Mouse (Mus musculus) limb, embryonic 15.5 days (tissue): ENCODE results near the gene Pla2r1. TPM values are rescaled to one million over a fixed set of nuclear protein-coding genes. Genes with fewer than 3 reads are reported as not detected.

Experiments
- ATAC-seq: fragments of 200-750 bp; cut with Nextera tagmentation; 2 replicates; pipeline ENCODE4 v1.8.0; 2017; ENCODE audit warnings: low read depth, moderate TSS enrichment; ENCODE audit not compliant: insufficient number of reproducible peaks, low FRiP score, low TSS enrichment
- H3K27ac ChIP-seq: fragments of 300-500 bp; sonication (generic); 2 replicates; pipeline ENCODE4 v1.5.1; 2015; ENCODE audit warnings: moderate library complexity, mild to moderate bottlenecking, inconsistent platforms
- H3K27me3 ChIP-seq: fragments of 300-500 bp; sonication (generic); 2 replicates; pipeline ENCODE4 v1.6.1; 2015; ENCODE audit warnings: inconsistent platforms
- H3K36me3 ChIP-seq: fragments of 300-500 bp; sonication (generic); 2 replicates; pipeline ENCODE4 v1.6.1; 2015; ENCODE audit warnings: inconsistent platforms
- H3K4me1 ChIP-seq: fragments of 300-500 bp; sonication (generic); 2 replicates; pipeline ENCODE4 v1.6.1; 2015; ENCODE audit warnings: inconsistent platforms
- H3K4me2 ChIP-seq: fragments of 300-500 bp; sonication (generic); 2 replicates; pipeline ENCODE4 v1.6.1; 2015; ENCODE audit warnings: mild to moderate bottlenecking, inconsistent platforms
- H3K4me3 ChIP-seq: fragments of 300-500 bp; sonication (generic); 2 replicates; pipeline ENCODE4 v1.5.1; 2015; ENCODE audit warnings: mild to moderate bottlenecking, inconsistent platforms
- H3K9ac ChIP-seq: fragments of 300-500 bp; sonication (generic); 2 replicates; pipeline ENCODE4 v1.6.1; 2015; ENCODE audit warnings: inconsistent platforms
- H3K9me3 ChIP-seq: fragments of 300-500 bp; sonication (generic); 2 replicates; pipeline ENCODE4 v1.6.1; 2016; ENCODE audit warnings: inconsistent platforms
- WGBS: fragments of 180-500 bp; shearing (Covaris S2); methylation state at CpG from one replicate; pipeline ENCODE4 v1.1.7; 2015; 5-methylcytosine and 5-hydroxymethylcytosine counted together
- polyA plus RNA-seq: library from polyadenylated mRNA; unstranded; fragments of >200 nt; fragmentation: Nextera tagmentation; extraction: Ambion mirVana; gene quantifications from 2 replicates; pipeline ENCODE4 v1.2.1, GENCODE M21; 2015

The Pla2r1 gene
- polyA plus RNA-seq, 1 experiment from 2014 or later = 0.87 TPM

GRCm38 (mm10) chr2:60387363-60387762 lies 165.7 kb downstream of the Pla2r1 start:
- no peak for ATAC-seq
- no peak overlapping the region for H3K4me2 ChIP-seq
- 84% methylated on average over 3 of the region's 3 CpGs for WGBS
- H3K4me1 ChIP-seq = peaks cover 11% of the 10 kb centered on the region
- H3K9me3 ChIP-seq = no peaks in the 10 kb centered on the region
- no peaks in the 10 kb centered on the region for H3K36me3 ChIP-seq
- no peak overlapping the region for H3K27ac ChIP-seq
- H3K9ac ChIP-seq = no peak overlapping the region
- H3K4me3 ChIP-seq = no peak overlapping the region
- peaks cover 8% of the 10 kb centered on the region; the same call in 1 of the 2 replicates for H3K27me3 ChIP-seq

GRCm38 (mm10) chr2:60386835-60387234 lies 166.3 kb downstream of the Pla2r1 start:
- no peak overlapping the region for H3K27ac ChIP-seq
- H3K4me2 ChIP-seq = no peak overlapping the region
- H3K9me3 ChIP-seq = no peaks in the 10 kb centered on the region
- WGBS = 75% methylated on average over 2 of the region's 2 CpGs
- H3K36me3 ChIP-seq = no peaks in the 10 kb centered on the region
- no peak for ATAC-seq
- H3K27me3 ChIP-seq = peaks cover 11% of the 10 kb centered on the region; the same call in 1 of the 2 replicates
- H3K4me3 ChIP-seq = no peak overlapping the region
- no peak overlapping the region for H3K9ac ChIP-seq
- peaks cover 11% of the 10 kb centered on the region for H3K4me1 ChIP-seq

DNA sequence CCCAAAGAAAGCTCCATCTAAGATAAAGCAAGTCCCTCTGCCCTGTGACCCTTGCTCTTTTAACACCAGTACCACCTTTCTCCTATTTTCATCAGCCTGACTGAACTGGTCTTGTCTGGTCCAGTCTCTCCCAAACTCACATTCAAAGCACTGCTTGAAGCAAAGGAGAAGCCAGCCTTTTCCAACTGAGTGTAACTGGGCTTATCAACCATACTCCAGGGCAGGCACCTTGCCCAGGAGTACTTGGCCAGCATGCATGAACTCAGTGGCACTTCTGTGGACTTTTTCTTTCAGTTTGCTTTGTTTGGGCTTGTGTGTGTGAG lies 168.4 kb downstream of the Pla2r1 start:
- Histone ChIP-seq H3K27ac (no peak overlapping the region), H3K9me3 (no peaks in the 10 kb centered on the region), H3K4me1 (peaks cover 11% of the 10 kb centered on the region), H3K27me3 (peaks cover 8% of the 10 kb centered on the region; the same call in 1 of the 2 replicates), H3K4me2 (no peak overlapping the region), H3K9ac (no peak overlapping the region), H3K4me3 (no peak overlapping the region), H3K36me3 (no peaks in the 10 kb centered on the region)
- ATAC-seq = no peak

- no peak for ATAC-seq
- WGBS = 52% methylated on average over 7 of the region's 7 CpGs
- Histone ChIP-seq H3K9ac (no peak overlapping the region), H3K27ac (no peak overlapping the region), H3K4me2 (no peak overlapping the region), H3K4me3 (no peak overlapping the region), H3K27me3 (0 out of 2 replicates have a peak, but pooled peaks cover 8% of the 10 kb centered on the region), H3K4me1 (peaks cover 11% of the 10 kb centered on the region), H3K36me3 (no peaks in the 10 kb centered on the region), H3K9me3 (no peaks in the 10 kb centered on the region)
These were observed 168.9 kb downstream of the Pla2r1 start for GRCm38 (mm10) chr2:60384083-60384762.

DNA sequence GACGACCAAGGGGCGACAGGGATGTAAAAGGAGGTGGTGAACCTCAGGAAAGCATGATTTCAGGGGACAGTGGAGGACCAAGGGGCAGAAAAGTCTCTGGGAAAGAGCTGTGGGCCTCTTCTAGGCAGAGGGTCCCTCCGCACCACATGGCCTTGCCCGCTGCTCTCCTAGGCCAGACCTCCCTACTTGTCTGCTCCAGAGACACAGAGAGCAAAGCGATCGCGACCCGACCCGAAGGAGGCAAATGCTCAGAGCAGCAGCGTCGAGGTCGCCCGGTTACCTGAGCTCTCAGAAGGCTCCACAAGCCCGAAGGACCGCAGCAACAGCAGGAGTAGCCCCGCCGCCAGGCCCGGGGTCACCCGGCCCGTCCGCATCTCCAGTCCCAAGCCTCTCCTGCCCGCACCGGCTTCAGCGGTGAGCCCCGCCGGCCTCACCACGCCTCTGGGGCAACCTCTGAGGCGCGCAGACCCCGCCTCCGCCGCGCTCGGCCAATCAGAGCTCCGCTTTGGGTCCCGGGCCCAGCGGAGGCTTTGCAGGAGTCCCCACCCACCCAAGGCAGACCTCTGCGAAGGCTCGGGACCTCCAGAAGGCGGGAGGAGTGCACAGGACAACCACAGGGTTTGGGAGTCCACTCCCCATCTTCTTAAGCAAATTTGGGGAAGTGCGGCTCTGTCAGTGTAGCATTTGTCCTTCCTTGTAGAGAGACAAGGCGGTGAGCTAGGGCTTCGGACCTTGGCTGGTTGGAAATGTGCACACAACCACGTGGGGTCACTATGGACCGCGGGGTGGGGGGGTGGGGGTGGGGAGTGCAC lies 170.0 kb downstream of the Pla2r1 start, which contains the start of gene Ly75:
Ly75 (minus strand) TSS at position 446 of the 812 bp plus-strand sequence.
- Histone ChIP-seq H3K27ac (no peak within 1 kb of the TSS; the same call in 1 of the 2 replicates), H3K36me3 (no peaks in the 10 kb centered on the region), H3K4me3 (peak within 1 kb of the TSS; percentile 59), H3K9me3 (no peaks in the 10 kb centered on the region), H3K4me1 (peaks cover 11% of the 10 kb centered on the region), H3K9ac (peak within 1 kb of the TSS; percentile 18; the same call in 1 of the 2 replicates), H3K27me3 (0 out of 2 replicates have a peak, but pooled peaks cover 8% of the 10 kb centered on the region), H3K4me2 (peak within 1 kb of the TSS; percentile 93)
- WGBS = under 1% methylated on average over 46 of the region's 46 CpGs
- peak; percentile 96 for ATAC-seq

GRCm38 (mm10) chr2:60382346-60382745 lies 170.8 kb downstream of the Pla2r1 start:
- ATAC-seq = no peak
- H3K9me3 ChIP-seq = no peaks in the 10 kb centered on the region
- H3K27ac ChIP-seq = no peak overlapping the region
- WGBS = 75% methylated on average over 3 of the region's 3 CpGs
- H3K4me3 ChIP-seq = peak overlapping the region; percentile 59
- 0 out of 2 replicates have a peak, but pooled peaks cover 8% of the 10 kb centered on the region for H3K27me3 ChIP-seq
- peaks cover 11% of the 10 kb centered on the region for H3K4me1 ChIP-seq
- peak overlapping the region; percentile 93; the same call in 1 of the 2 replicates for H3K4me2 ChIP-seq
- H3K9ac ChIP-seq = no peak overlapping the region
- no peaks in the 10 kb centered on the region for H3K36me3 ChIP-seq

DNA sequence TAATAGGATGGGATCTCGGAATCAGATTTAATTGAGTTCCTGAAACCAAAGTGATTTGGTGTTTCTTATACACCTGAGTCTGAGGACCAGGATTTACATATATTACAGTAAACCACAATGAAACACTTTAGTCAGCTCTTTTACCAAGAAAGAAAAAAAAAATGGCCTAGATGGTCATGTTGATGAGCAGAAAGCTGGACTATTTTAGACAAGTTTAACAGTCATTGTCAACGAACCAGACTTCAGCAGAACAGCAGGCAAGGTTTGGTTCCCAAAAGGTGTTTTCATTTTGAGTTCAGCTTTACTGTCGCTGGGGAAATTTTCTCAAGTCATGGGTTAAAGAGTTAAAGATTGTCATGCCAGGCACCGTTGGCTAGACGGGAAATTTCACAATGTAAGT lies 175.8 kb downstream of the Pla2r1 start:
- Histone ChIP-seq H3K4me2 (no peak overlapping the region), H3K9ac (no peak overlapping the region), H3K4me3 (no peak overlapping the region), H3K9me3 (no peaks in the 10 kb centered on the region), H3K27ac (no peak overlapping the region), H3K4me1 (no peaks in the 10 kb centered on the region), H3K36me3 (no peaks in the 10 kb centered on the region), H3K27me3 (0 out of 2 replicates have a peak, but pooled peaks cover 2% of the 10 kb centered on the region)
- ATAC-seq = no peak
- 75% methylated on average over 5 of the region's 5 CpGs for WGBS

DNA sequence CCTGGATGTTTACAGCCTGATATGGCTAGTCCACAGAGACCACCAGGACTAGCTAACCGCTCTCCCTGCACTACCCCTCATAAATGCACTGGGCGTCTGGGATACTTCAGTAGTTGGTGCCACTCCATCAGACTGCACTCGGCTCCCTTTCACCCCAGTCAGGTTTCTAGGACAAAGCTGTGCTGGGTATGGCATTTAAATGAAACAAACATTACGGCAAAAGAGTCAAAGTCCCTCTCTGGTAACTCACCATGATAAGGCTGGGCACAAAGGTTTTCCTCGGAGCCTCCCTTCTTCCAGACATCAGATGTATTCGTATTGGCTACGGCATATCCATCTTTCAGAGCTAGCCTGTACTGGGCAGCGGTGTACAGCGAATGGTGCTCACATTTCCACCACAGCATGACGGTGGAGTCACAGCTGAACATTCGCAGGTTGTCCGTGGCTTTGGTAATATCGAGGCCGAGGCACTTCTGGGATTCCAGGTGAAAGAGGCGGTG lies 177.4 kb downstream of the Pla2r1 start:
- 92% methylated on average over 15 of the region's 15 CpGs for WGBS
- H3K4me2 ChIP-seq = no peak overlapping the region
- no peaks in the 10 kb centered on the region for H3K4me1 ChIP-seq
- no peaks in the 10 kb centered on the region for H3K27me3 ChIP-seq
- H3K27ac ChIP-seq = no peak overlapping the region
- no peak overlapping the region for H3K9ac ChIP-seq
- ATAC-seq = no peak
- no peaks in the 10 kb centered on the region for H3K36me3 ChIP-seq
- H3K4me3 ChIP-seq = no peak overlapping the region
- H3K9me3 ChIP-seq = no peaks in the 10 kb centered on the region

GRCm38 (mm10) chr2:60375126-60375525 lies 178.0 kb downstream of the Pla2r1 start:
- Histone ChIP-seq H3K4me1 (no peaks in the 10 kb centered on the region), H3K27ac (no peak overlapping the region), H3K4me2 (no peak overlapping the region), H3K4me3 (no peak overlapping the region), H3K9ac (no peak overlapping the region), H3K27me3 (no peaks in the 10 kb centered on the region), H3K9me3 (no peaks in the 10 kb centered on the region), H3K36me3 (no peaks in the 10 kb centered on the region)
- ATAC-seq = no peak
- 83% methylated on average over 8 of the region's 8 CpGs for WGBS

DNA sequence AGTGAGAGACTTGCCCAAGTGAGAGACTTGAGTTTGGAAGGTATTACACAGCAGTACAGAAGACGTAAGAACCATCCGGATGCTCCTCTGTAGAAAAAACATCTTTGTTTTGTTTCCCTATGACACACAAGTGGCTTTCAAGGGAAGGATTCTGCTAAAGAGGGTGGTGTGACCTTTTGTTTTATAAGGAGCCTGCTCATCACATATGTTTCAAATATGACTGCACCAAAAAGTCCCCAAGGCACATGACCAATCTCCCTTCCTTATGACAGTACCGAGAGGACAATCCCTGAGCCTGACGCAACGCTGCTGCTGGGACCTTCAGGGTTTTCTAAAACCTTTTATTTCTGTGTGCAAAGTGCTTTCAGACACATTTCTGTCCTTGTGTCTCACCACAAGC lies 182.9 kb downstream of the Pla2r1 start:
- Histone ChIP-seq H3K4me2 (no peak overlapping the region), H3K4me1 (no peaks in the 10 kb centered on the region), H3K9ac (no peak overlapping the region), H3K9me3 (no peaks in the 10 kb centered on the region), H3K27me3 (no peaks in the 10 kb centered on the region), H3K27ac (no peak overlapping the region), H3K36me3 (no peaks in the 10 kb centered on the region), H3K4me3 (no peak overlapping the region)
- WGBS = 93% methylated on average over 5 of the region's 5 CpGs
- no peak for ATAC-seq

GRCm38 (mm10) chr2:60369454-60369853 lies 183.7 kb downstream of the Pla2r1 start:
- Histone ChIP-seq H3K4me1 (no peaks in the 10 kb centered on the region), H3K9me3 (no peaks in the 10 kb centered on the region), H3K9ac (no peak overlapping the region), H3K4me3 (no peak overlapping the region), H3K36me3 (no peaks in the 10 kb centered on the region), H3K27ac (no peak overlapping the region), H3K4me2 (no peak overlapping the region), H3K27me3 (no peaks in the 10 kb centered on the region)
- 90% methylated on average over 4 of the region's 4 CpGs for WGBS
- no peak for ATAC-seq

DNA sequence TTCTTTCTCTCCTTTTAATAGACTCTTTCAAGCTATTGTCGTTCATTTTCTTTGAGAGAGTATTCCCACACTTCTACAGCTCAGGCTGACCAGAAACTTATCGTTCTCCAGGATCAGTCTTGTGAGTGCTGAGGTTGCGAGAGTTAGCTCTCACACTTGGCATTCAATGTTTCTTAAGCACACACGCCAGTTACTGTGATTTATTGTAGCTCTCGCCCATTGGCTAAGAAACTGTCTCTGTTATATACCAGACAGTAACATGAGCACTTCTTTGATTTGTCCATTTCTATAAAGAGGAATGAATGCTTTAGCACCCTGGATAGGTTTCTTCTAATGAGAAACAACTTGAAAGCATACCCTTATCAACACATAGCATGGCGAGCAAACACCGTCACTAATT lies 185.2 kb downstream of the Pla2r1 start:
- no peaks in the 10 kb centered on the region for H3K9me3 ChIP-seq
- H3K4me1 ChIP-seq = no peaks in the 10 kb centered on the region
- H3K27me3 ChIP-seq = no peaks in the 10 kb centered on the region
- no peak overlapping the region for H3K27ac ChIP-seq
- WGBS = 77% methylated on average over 7 of the region's 7 CpGs
- H3K36me3 ChIP-seq = no peaks in the 10 kb centered on the region
- no peak for ATAC-seq
- H3K9ac ChIP-seq = no peak overlapping the region
- H3K4me2 ChIP-seq = no peak overlapping the region
- H3K4me3 ChIP-seq = no peak overlapping the region
